Mouse (Mus musculus) liver, adult 2 months (tissue): ENCODE measurements around the gene Col6a6. TPM values are rescaled to one million over a fixed set of nuclear protein-coding genes. Genes with fewer than 3 reads are reported as not detected.
A peak's percentile ranks its signal among the peaks of the same experiment; 100 is the strongest.

Source experiments
- DNase-seq: peaks from one replicate; pipeline ENCODE4 v3.0.0-alpha.2; 2011; ENCODE audit warnings: low read depth, low spot score; ENCODE audit errors: extremely low read depth
- H3K27ac ChIP-seq: fragments of 200-500 bp; replicated peaks from 2 replicates; pipeline ENCODE4 v1.5.1; 2012; ENCODE audit warnings: low read depth, mild to moderate bottlenecking, control low read depth, inconsistent platforms, low read length; ENCODE audit not compliant: insufficient read depth
- H3K27me3 ChIP-seq: fragments of 200-500 bp; 2 replicates; pipeline ENCODE4 v1.6.1; 2012; ENCODE audit warnings: mild to moderate bottlenecking, moderate library complexity, low read length, inconsistent platforms; ENCODE audit not compliant: control insufficient read depth, insufficient read depth
- H3K36me3 ChIP-seq: fragments of 200-500 bp; 2 replicates; pipeline ENCODE4 v1.6.1; 2012; ENCODE audit warnings: low read length, inconsistent platforms; ENCODE audit not compliant: control insufficient read depth, insufficient read depth
- H3K4me1 ChIP-seq: fragments of 200-500 bp; 2 replicates; pipeline ENCODE4 v1.6.1; 2011; ENCODE audit warnings: low read length; ENCODE audit not compliant: control insufficient read depth, insufficient read depth
- H3K4me3 ChIP-seq: fragments of 200-500 bp; 2 replicates; pipeline ENCODE4 v1.5.1; 2011; ENCODE audit warnings: low read depth, mild to moderate bottlenecking, control low read depth, low read length, moderate library complexity; ENCODE audit not compliant: insufficient read depth
- H3K79me2 ChIP-seq: fragments of 200-500 bp; 2 replicates; pipeline ENCODE4 v1.6.1; 2012; ENCODE audit warnings: inconsistent platforms, mild to moderate bottlenecking, low read length, moderate library complexity; ENCODE audit not compliant: control insufficient read depth, insufficient read depth
- H3K9ac ChIP-seq: fragments of 200-500 bp; 2 replicates; pipeline ENCODE4 v1.6.1; 2012; ENCODE audit warnings: low read depth, mild to moderate bottlenecking, control low read depth, inconsistent platforms, low read length
- CTCF ChIP-seq: fragments of 200-500 bp; IDR thresholded peaks from 2 replicates; pipeline ENCODE4 v1.5.1; 2011; ENCODE audit warnings: low read depth, low read length, control low read depth
- POLR2A ChIP-seq: fragments of 200-500 bp; IDR thresholded peaks from 2 replicates; pipeline ENCODE4 v1.6.1; 2011; ENCODE audit warnings: low read length, control low read depth; ENCODE audit not compliant: insufficient read depth; ENCODE audit errors: extremely low read depth
- WGBS: fragments of 180-500 bp; shearing (Covaris S2); methylation state at CpG from one replicate; pipeline ENCODE4 v1.1.7; 2018; 5-methylcytosine and 5-hydroxymethylcytosine counted together
- polyA plus RNA-seq: library from polyadenylated mRNA; depleted of rRNA; stranded (reverse); fragments of >200 nt; gene quantifications from 2 replicates; pipeline ENCODE4 v1.2.3, GENCODE M21; 2012
- total RNA-seq: library from RNA; depleted of rRNA; stranded (reverse); fragments of >200 nt; gene quantifications from 2 replicates; pipeline ENCODE4 v1.2.3, GENCODE M21; 2014

Gene Col6a6
- total and polyA plus RNA-seq, 2 experiments = 0.06 to 0.09 TPM

GRCm38 (mm10) chr9:105712049-105712448 is 115.9 kb downstream of the Col6a6 start:
- Histone ChIP-seq H3K36me3 (no peaks in the 10 kb centered on the region), H3K4me1 (no peaks in the 10 kb centered on the region), H3K79me2 (no peaks in the 10 kb centered on the region), H3K4me3 (no peak overlapping the region), H3K9ac (no peak overlapping the region), H3K27ac (no peak overlapping the region), H3K27me3 (no peaks in the 10 kb centered on the region)
- TF ChIP-seq POLR2A = no peak
- TF ChIP-seq CTCF = no peak
- 92% methylated on average over 3 of the region's 3 CpGs for WGBS
- no peak for DNase-seq

DNA sequence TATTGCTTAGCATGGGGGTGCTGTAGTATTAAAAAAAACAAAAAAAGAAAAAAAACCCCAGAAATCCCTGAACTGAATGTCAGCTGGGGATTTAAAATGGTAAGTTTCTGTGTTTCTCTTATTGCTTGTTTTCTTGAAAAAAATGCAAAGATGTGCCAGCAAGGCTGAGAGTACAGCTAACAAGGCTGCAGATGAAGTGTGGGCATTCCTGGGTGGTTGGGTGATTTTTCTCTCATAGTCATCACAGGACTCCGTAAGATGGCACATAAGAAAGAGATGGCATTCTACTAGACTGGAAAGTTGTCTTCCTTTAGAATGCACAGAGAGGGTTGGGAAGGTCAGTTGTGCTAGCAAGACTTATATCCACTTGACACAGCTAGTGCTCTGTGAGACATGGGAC is 122.9 kb downstream of the Col6a6 start:
- Histone ChIP-seq H3K79me2 (no peaks in the 10 kb centered on the region), H3K4me3 (no peak overlapping the region), H3K27me3 (no peaks in the 10 kb centered on the region), H3K9ac (no peak overlapping the region), H3K36me3 (no peaks in the 10 kb centered on the region), H3K27ac (no peak overlapping the region), H3K4me1 (no peaks in the 10 kb centered on the region)
- 100% methylated on average over 1 of the region's 1 CpGs for WGBS
- no peak for DNase-seq
- TF ChIP-seq POLR2A = no peak
- TF ChIP-seq CTCF = no peak

GRCm38 (mm10) chr9:105704226-105704932 is 123.6 kb downstream of the Col6a6 start:
- Histone ChIP-seq H3K27ac (no peak overlapping the region), H3K9ac (no peak overlapping the region), H3K27me3 (no peaks in the 10 kb centered on the region), H3K4me3 (no peak overlapping the region), H3K79me2 (no peaks in the 10 kb centered on the region), H3K4me1 (no peaks in the 10 kb centered on the region), H3K36me3 (no peaks in the 10 kb centered on the region)
- TF ChIP-seq CTCF (no peak), POLR2A (no peak)
- WGBS = 88% methylated on average over 16 of the region's 16 CpGs
- no peak for DNase-seq

- no peak overlapping the region for H3K27ac ChIP-seq
- H3K4me1 ChIP-seq = no peaks in the 10 kb centered on the region
- 86% methylated on average over 9 of the region's 9 CpGs for WGBS
- H3K4me3 ChIP-seq = no peak overlapping the region
- H3K36me3 ChIP-seq = no peaks in the 10 kb centered on the region
- H3K79me2 ChIP-seq = no peaks in the 10 kb centered on the region
- H3K9ac ChIP-seq = no peak overlapping the region
- DNase-seq = no peak
- TF ChIP-seq POLR2A (no peak), CTCF (no peak)
- no peaks in the 10 kb centered on the region for H3K27me3 ChIP-seq
These were observed 126.0 kb downstream of the Col6a6 start for GRCm38 (mm10) chr9:105701966-105702365.

DNA sequence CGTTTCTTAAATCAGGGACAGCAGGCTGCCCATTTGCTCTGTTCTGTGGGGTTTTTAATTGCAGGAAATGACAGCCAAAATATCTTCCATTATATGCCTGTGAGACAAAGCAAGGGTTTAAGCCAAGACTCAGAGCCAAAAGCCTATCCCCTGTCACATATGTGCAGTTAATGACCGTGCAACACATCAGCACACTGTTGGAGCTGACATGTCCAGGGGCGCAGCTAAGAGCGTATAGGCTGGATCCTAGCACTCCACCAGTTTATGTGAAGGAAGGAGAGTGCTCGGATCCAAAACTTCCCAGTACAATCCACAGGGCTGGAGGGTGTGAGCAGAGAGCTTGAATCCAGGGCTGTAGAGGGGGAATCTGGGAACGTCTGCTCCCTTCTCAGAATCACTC is 127.3 kb downstream of the Col6a6 start:
- 84% methylated on average over 6 of the region's 6 CpGs for WGBS
- Histone ChIP-seq H3K4me1 (no peaks in the 10 kb centered on the region), H3K27ac (no peak overlapping the region), H3K36me3 (no peaks in the 10 kb centered on the region), H3K4me3 (no peak overlapping the region), H3K9ac (no peak overlapping the region), H3K79me2 (no peaks in the 10 kb centered on the region), H3K27me3 (no peaks in the 10 kb centered on the region)
- no peak for DNase-seq
- TF ChIP-seq POLR2A = no peak
- TF ChIP-seq CTCF = no peak

DNA sequence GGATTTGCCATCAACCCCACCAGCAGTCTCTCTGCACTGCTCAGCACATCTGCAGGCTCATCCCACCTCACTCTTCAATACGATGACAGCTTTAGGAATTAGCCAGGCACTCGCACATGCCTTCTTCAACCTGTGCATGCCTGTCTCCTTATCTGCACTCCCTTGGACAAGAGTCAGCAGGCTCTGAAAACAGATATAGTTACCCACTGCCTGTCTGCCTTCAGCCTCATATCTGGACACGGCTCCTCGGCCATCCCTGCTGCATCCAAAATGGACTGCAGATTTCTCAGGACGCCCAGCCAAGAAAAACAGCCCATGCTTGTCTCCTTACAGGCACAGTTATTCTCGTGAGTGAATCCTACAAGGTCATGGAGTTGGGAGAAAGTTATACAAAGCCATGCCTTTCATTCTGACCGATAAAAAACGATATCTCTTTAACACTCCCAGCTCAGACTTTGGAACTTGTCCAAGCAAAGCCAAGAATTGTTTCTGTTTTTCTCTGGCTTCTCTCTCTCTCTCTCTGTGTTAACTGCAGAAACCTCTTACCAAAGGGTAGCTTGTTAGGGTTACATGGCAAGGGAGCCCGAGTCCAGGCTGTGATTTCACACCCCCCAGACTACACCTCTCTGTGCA is 130.1 kb downstream of the Col6a6 start:
- H3K36me3 ChIP-seq = no peaks in the 10 kb centered on the region
- no peaks in the 10 kb centered on the region for H3K79me2 ChIP-seq
- H3K27me3 ChIP-seq = no peaks in the 10 kb centered on the region
- H3K4me3 ChIP-seq = no peak overlapping the region
- TF ChIP-seq POLR2A (no peak), CTCF (no peak)
- no peak overlapping the region for H3K27ac ChIP-seq
- WGBS = 62% methylated on average over 9 of the region's 9 CpGs
- DNase-seq = peak; percentile 13
- H3K9ac ChIP-seq = no peak overlapping the region
- H3K4me1 ChIP-seq = no peaks in the 10 kb centered on the region
